Mouse (Mus musculus) MEL (cell line): Measurements from ENCODE around the gene Cacna1c. TPM values are rescaled to one million over a fixed set of nuclear protein-coding genes. Genes with fewer than 3 reads are reported as not detected.

Experiments
- DNase-seq: peaks from one replicate; pipeline ENCODE4 v3.0.0; 2011; ENCODE audit warnings: low read depth, low spot score
- H3K27ac ChIP-seq: 2 replicates; pipeline ENCODE4 v1.5.1; 2012; ENCODE audit warnings: low read depth, mild to moderate bottlenecking, control low read depth, low read length, moderate library complexity; ENCODE audit not compliant: control insufficient read depth
- H3K27me3 ChIP-seq, 2 experiments: fragments of 150-350 bp in 1 of 2; sonication (generic) in 1 of 2; 2 replicates each; pipeline ENCODE4 v1.6.1; 2012; ENCODE audit warnings: low read length in 2 of 2, mild to moderate bottlenecking in 2 of 2, improper control_type of control experiment in 1 of 2, moderate library complexity in 1 of 2; ENCODE audit not compliant: insufficient read depth in 2 of 2, control insufficient read depth in 1 of 2
- H3K36me3 ChIP-seq, 2 experiments: 2 replicates each; pipeline ENCODE4 v1.6.1; 2012 to 2014; ENCODE audit warnings: low read length in 2 of 2, improper control_type of control experiment in 1 of 2, inconsistent platforms in 1 of 2, mild to moderate bottlenecking in 1 of 2; ENCODE audit not compliant: insufficient read depth in 2 of 2, control insufficient read depth in 1 of 2
- H3K4me1 ChIP-seq, 2 experiments: fragments of 150-350 bp in 1 of 2; sonication (generic) in 1 of 2; 2 replicates each; pipeline ENCODE4 v1.6.1; 2012; ENCODE audit warnings: low read length in 2 of 2, improper control_type of control experiment in 1 of 2, mild to moderate bottlenecking in 1 of 2; ENCODE audit not compliant: insufficient read depth in 2 of 2, control insufficient read depth in 1 of 2
- H3K4me3 ChIP-seq, 2 experiments: fragments of 150-350 bp in 1 of 2; sonication (generic) in 1 of 2; 2 replicates each; pipeline ENCODE4 v1.5.1; 2012; ENCODE audit warnings: low read depth in 2 of 2, low read length in 2 of 2, mild to moderate bottlenecking in 2 of 2, moderate library complexity in 2 of 2, control low read depth in 1 of 2, improper control_type of control experiment in 1 of 2; ENCODE audit not compliant: control insufficient read depth in 1 of 2, insufficient read depth in 1 of 2
- H3K79me2 ChIP-seq: 2 replicates; pipeline ENCODE4 v1.6.1; 2012; ENCODE audit warnings: mild to moderate bottlenecking, low read length, moderate library complexity; ENCODE audit not compliant: control insufficient read depth, poor library complexity, insufficient read depth
- H3K9ac ChIP-seq: 2 replicates; pipeline ENCODE4 v1.6.1; 2012; ENCODE audit warnings: low read depth, mild to moderate bottlenecking, control low read depth, low read length, moderate library complexity; ENCODE audit not compliant: control insufficient read depth, poor library complexity, severe bottlenecking
- H3K9me3 ChIP-seq: fragments of 150-350 bp; sonication (generic); replicated peaks from 2 replicates; pipeline ENCODE4 v1.6.1; 2012; ENCODE audit warnings: mild to moderate bottlenecking, low read length, improper control_type of control experiment, moderate library complexity; ENCODE audit not compliant: insufficient read depth
- BHLHE40 ChIP-seq: IDR thresholded peaks from 2 replicates; pipeline ENCODE4 v1.6.1; 2012; ENCODE audit warnings: low read depth, mild to moderate bottlenecking, inconsistent platforms, low read length, improper control_type of control experiment, borderline replicate concordance
- CHD2 ChIP-seq: IDR thresholded peaks from 2 replicates; pipeline ENCODE4 v1.6.1; 2011; ENCODE audit warnings: low read length, improper control_type of control experiment
- CTCF ChIP-seq, 3 experiments: IDR thresholded peaks in 2 of 3; conservative IDR thresholded peaks in 1 of 3; 2 replicates each; pipeline ENCODE4 v1.5.1; 2011 to 2012; ENCODE audit warnings: low read length in 3 of 3, low read depth in 2 of 3, mild to moderate bottlenecking in 2 of 3, improper control_type of control experiment in 1 of 3, inconsistent platforms in 1 of 3, mixed read lengths in 1 of 3, moderate library complexity in 1 of 3; ENCODE audit not compliant: control insufficient read depth in 1 of 3, insufficient read depth in 1 of 3, poor library complexity in 1 of 3, severe bottlenecking in 1 of 3
- E2F4 ChIP-seq: IDR thresholded peaks from 2 replicates; pipeline ENCODE4 v1.6.1; 2011; ENCODE audit warnings: low read depth, low read length, improper control_type of control experiment, borderline replicate concordance
- ELF1 ChIP-seq: IDR thresholded peaks from 2 replicates; pipeline ENCODE4 v1.6.1; 2014; ENCODE audit warnings: low read depth, mild to moderate bottlenecking, inconsistent platforms, low read length, improper control_type of control experiment, moderate library complexity
- HCFC1 ChIP-seq: IDR thresholded peaks from 2 replicates; pipeline ENCODE4 v1.6.1; 2012; ENCODE audit warnings: low read depth, mild to moderate bottlenecking, inconsistent platforms, low read length, improper control_type of control experiment, moderate library complexity
- JUND ChIP-seq: IDR thresholded peaks from 2 replicates; pipeline ENCODE4 v1.6.1; 2011; ENCODE audit warnings: low read depth, mild to moderate bottlenecking, improper control_type of control experiment, low read length
- KAT2A ChIP-seq: conservative IDR thresholded peaks from 2 replicates; pipeline ENCODE4 v1.6.1; 2012; ENCODE audit warnings: low read depth, low read length, improper control_type of control experiment, inconsistent platforms
- MAFK ChIP-seq: IDR thresholded peaks from 2 replicates; pipeline ENCODE4 v1.6.1; 2011; ENCODE audit warnings: low read depth, mild to moderate bottlenecking, low read length, improper control_type of control experiment, borderline replicate concordance
- MAZ ChIP-seq: IDR thresholded peaks from 2 replicates; pipeline ENCODE4 v1.6.1; 2012; ENCODE audit warnings: low read depth, mild to moderate bottlenecking, inconsistent platforms, low read length, improper control_type of control experiment
- NRF1 ChIP-seq: IDR thresholded peaks from 2 replicates; pipeline ENCODE4 v1.6.1; 2014; ENCODE audit warnings: low read depth, mild to moderate bottlenecking, inconsistent platforms, low read length, improper control_type of control experiment, moderate library complexity; ENCODE audit not compliant: poor library complexity, insufficient read depth, severe bottlenecking
- POLR2A ChIP-seq, 2 experiments: IDR thresholded peaks; 2 replicates each; pipeline ENCODE4 v1.6.1; 2011 to 2012; ENCODE audit warnings: low read length in 2 of 2, mild to moderate bottlenecking in 2 of 2, control low read depth in 1 of 2, improper control_type of control experiment in 1 of 2, low read depth in 1 of 2, moderate library complexity in 1 of 2; ENCODE audit not compliant: control insufficient read depth in 1 of 2, insufficient read depth in 1 of 2, poor library complexity in 1 of 2
- POLR2AphosphoS5 ChIP-seq: IDR thresholded peaks from 2 replicates; pipeline ENCODE4 v1.6.1; 2012; ENCODE audit warnings: low read depth, borderline replicate concordance, mild to moderate bottlenecking, inconsistent platforms, low read length, moderate library complexity, mixed read lengths
- RAD21 ChIP-seq: IDR thresholded peaks from 2 replicates; pipeline ENCODE4 v1.6.1; 2011; ENCODE audit warnings: mild to moderate bottlenecking, low read depth, low read length, improper control_type of control experiment
- RCOR1 ChIP-seq: IDR thresholded peaks from 2 replicates; pipeline ENCODE4 v1.6.1; 2012; ENCODE audit warnings: low read depth, mild to moderate bottlenecking, inconsistent platforms, low read length, improper control_type of control experiment
- SIN3A ChIP-seq: IDR thresholded peaks from 2 replicates; pipeline ENCODE4 v1.6.1; 2012; ENCODE audit warnings: low read length, improper control_type of control experiment, inconsistent platforms
- SMC3 ChIP-seq: IDR thresholded peaks from 2 replicates; pipeline ENCODE4 v1.6.1; 2011; ENCODE audit warnings: low read depth, low read length, improper control_type of control experiment
- UBTF ChIP-seq: IDR thresholded peaks from 2 replicates; pipeline ENCODE4 v1.6.1; 2012; ENCODE audit warnings: low read depth, mild to moderate bottlenecking, inconsistent platforms, low read length, improper control_type of control experiment, moderate library complexity, borderline replicate concordance; ENCODE audit not compliant: insufficient read depth
- USF1 ChIP-seq: IDR thresholded peaks from 2 replicates; pipeline ENCODE4 v1.6.1; 2014; ENCODE audit warnings: low read depth, mild to moderate bottlenecking, inconsistent platforms, low read length, improper control_type of control experiment, moderate library complexity
- USF2 ChIP-seq, 2 experiments: IDR thresholded peaks; 2 replicates each; pipeline ENCODE4 v1.6.1; 2011 to 2012; ENCODE audit warnings: improper control_type of control experiment in 2 of 2, low read length in 2 of 2, borderline replicate concordance in 1 of 2, inconsistent platforms in 1 of 2, low read depth in 1 of 2, mild to moderate bottlenecking in 1 of 2; ENCODE audit not compliant: insufficient read depth in 1 of 2
- ZC3H11A ChIP-seq: IDR thresholded peaks from 2 replicates; pipeline ENCODE4 v1.6.1; 2012; ENCODE audit warnings: low read depth, mild to moderate bottlenecking, inconsistent platforms, low read length, improper control_type of control experiment
- ZKSCAN1 ChIP-seq: IDR thresholded peaks from 2 replicates; pipeline ENCODE4 v1.6.1; 2012; ENCODE audit warnings: low read depth, mild to moderate bottlenecking, inconsistent platforms, low read length, improper control_type of control experiment, moderate library complexity
- ZMIZ1 ChIP-seq: IDR thresholded peaks from 2 replicates; pipeline ENCODE4 v1.6.1; 2012; ENCODE audit warnings: low read depth, mild to moderate bottlenecking, inconsistent platforms, low read length, improper control_type of control experiment, moderate library complexity
- polyA plus RNA-seq, 2 experiments: library from polyadenylated mRNA; stranded (reverse) in 1 of 2; unstranded in 1 of 2; fragments of >175 nt in 1 of 2; fragments of >200 nt in 1 of 2; gene quantifications; 2 replicates each; pipeline versions ENCODE4 v1.2.1 to v1.2.4; 2012; ENCODE audit warnings: low replicate concordance in 2 of 2, low read depth in 1 of 2; ENCODE audit not compliant: insufficient read length in 2 of 2, insufficient read depth in 1 of 2, missing spikeins in 1 of 2
- total RNA-seq: library from RNA; depleted of rRNA; stranded (reverse); fragments of 300-350 nt; gene quantifications from 2 replicates; pipeline ENCODE4 v1.2.3, GENCODE M21; 2012

Cacna1c gene
- total and polyA plus RNA-seq, 3 experiments: 3.4 to 4.4 TPM; not detected in 1

DNA sequence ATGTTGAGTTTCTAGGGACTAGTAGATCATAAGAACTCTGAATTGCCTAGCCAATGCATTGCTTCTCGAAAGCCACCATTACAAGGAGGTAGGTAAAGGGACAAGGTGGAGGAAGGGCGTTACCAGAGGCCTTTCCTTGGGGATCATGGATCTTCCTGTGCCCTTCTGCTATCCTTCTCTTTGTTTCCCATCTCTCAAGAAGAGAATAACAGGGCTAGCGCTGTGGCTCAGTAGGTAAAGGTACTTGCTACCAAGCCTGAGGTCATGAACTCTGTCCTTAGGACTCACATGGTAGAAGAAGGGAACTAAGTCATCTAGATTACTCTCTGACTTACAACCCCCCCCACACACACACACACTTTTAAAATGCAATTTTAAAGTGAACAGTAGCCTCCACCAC lies 69.2 kb downstream of the Cacna1c start:
- H3K79me2 ChIP-seq: no peaks in the 10 kb centered on the region
- H3K9me3 ChIP-seq: no peaks in the 10 kb centered on the region
- no peaks in the 10 kb centered on the region for H3K4me1 ChIP-seq
- H3K9ac ChIP-seq: no peak overlapping the region
- H3K4me3 ChIP-seq: no peak overlapping the region
- H3K36me3 ChIP-seq: no peaks in the 10 kb centered on the region
- peaks cover 0 to 4% of the 10 kb centered on the region in 2 experiments; a peak in 1 of 4 replicates for H3K27me3 ChIP-seq
- TF ChIP-seq SMC3 (no peak), SIN3A (no peak), HCFC1 (no peak), RAD21 (no peak), UBTF (no peak), USF2 (IDR thresholded peaks at IDR 0.05; ENCODE audit: borderline replicate concordance in 1 of 2, insufficient read depth in 1 of 2, low read depth in 1 of 2, low read length in 2 of 2) (no peak), BHLHE40 (no peak), NRF1 (no peak), CTCF (IDR thresholded peaks at IDR 0.05 in 2 of 3, conservative IDR thresholded peaks at IDR 0.05 in 1 of 3; ENCODE audit: control insufficient read depth in 1 of 3, insufficient read depth in 1 of 3, low read depth in 2 of 3, low read length in 3 of 3, poor library complexity in 1 of 3, severe bottlenecking in 1 of 3) (no peak), ZKSCAN1 (no peak), ZC3H11A (no peak), USF1 (no peak), JUND (no peak), POLR2AphosphoS5 (no peak), MAZ (no peak), POLR2A (IDR thresholded peaks at IDR 0.05; ENCODE audit: control insufficient read depth in 1 of 2, insufficient read depth in 1 of 2, low read depth in 1 of 2, low read length in 2 of 2, poor library complexity in 1 of 2) (no peak), ELF1 (no peak), CHD2 (no peak), RCOR1 (no peak), MAFK (no peak)
- no peak for DNase-seq
- no peak overlapping the region for H3K27ac ChIP-seq

DNA sequence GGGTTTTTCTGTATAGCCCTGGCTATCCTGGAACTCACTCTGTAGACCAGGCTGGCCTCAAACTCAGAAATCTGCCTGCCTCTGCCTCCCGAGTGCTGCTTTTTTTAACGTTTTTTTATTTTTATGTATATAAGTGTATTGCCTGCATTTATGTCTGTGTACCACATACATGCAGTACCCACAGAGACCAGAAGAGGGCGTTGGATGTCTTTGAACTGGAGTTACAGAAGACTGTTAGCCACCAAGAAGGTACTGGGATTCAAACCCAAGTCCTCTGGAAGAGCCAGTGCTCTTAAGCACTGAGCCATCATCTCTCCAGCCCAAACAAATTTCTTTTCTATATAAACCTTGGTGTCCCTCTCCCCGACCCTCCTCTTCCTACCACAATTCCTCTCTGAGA lies 77.8 kb downstream of the Cacna1c start:
- TF ChIP-seq E2F4 (no peak), MAZ (no peak), ZMIZ1 (no peak), POLR2A (IDR thresholded peaks at IDR 0.05; ENCODE audit: control insufficient read depth in 1 of 2, insufficient read depth in 1 of 2, low read depth in 1 of 2, low read length in 2 of 2, poor library complexity in 1 of 2) (no peak), ZC3H11A (no peak), KAT2A (no peak), RAD21 (peak; percentile 13), CTCF (IDR thresholded peaks at IDR 0.05 in 2 of 3, conservative IDR thresholded peaks at IDR 0.05 in 1 of 3; ENCODE audit: control insufficient read depth in 1 of 3, insufficient read depth in 1 of 3, low read depth in 2 of 3, low read length in 3 of 3, poor library complexity in 1 of 3, severe bottlenecking in 1 of 3) (peak in 1 of 3 experiments; percentile 33; a peak in 2 of 6 replicates), MAFK (no peak)
- TF ChIP-seq, all 39 proteins: peak for 2
- H3K27me3 ChIP-seq: peaks cover 2 to 3% of the 10 kb centered on the region in 2 experiments; a peak in 2 of 4 replicates

More for the DNA sequence above, 77.8 kb downstream of the Cacna1c start:
- Histone ChIP-seq H3K27ac (no peak overlapping the region), H3K4me1 (no peaks in the 10 kb centered on the region), H3K36me3 (no peaks in the 10 kb centered on the region), H3K79me2 (no peaks in the 10 kb centered on the region), H3K9ac (no peak overlapping the region), H3K4me3 (no peak overlapping the region), H3K9me3 (no peaks in the 10 kb centered on the region)
- peak; percentile 37 for DNase-seq
